Mouse (Mus musculus) C2C12 (cell line): ENCODE measurements around the gene Sez6l.

Experiments used
- CEBPB ChIP-seq: IDR thresholded peaks from one replicate; pipeline ENCODE4 v1.6.1; 2011; ENCODE audit warnings: low read depth, mild to moderate bottlenecking, control low read depth, moderate library complexity
- CTCF ChIP-seq: IDR thresholded peaks from one replicate; pipeline ENCODE4 v1.5.1; 2011; ENCODE audit not compliant: control insufficient read depth, insufficient read depth, insufficient read length
- FOSL1 ChIP-seq: IDR thresholded peaks from one replicate; pipeline ENCODE4 v1.8.0; 2011; ENCODE audit warnings: mild to moderate bottlenecking, low read length; ENCODE audit not compliant: poor library complexity, insufficient read depth, severe bottlenecking
- MAX ChIP-seq: IDR thresholded peaks from one replicate; pipeline ENCODE4 v1.6.1; 2011; ENCODE audit warnings: mild to moderate bottlenecking, control low read depth
- USF1 ChIP-seq: IDR thresholded peaks from one replicate; pipeline ENCODE4 v1.6.1; 2011; ENCODE audit warnings: low read depth, mild to moderate bottlenecking, control low read depth, moderate library complexity

DNA sequence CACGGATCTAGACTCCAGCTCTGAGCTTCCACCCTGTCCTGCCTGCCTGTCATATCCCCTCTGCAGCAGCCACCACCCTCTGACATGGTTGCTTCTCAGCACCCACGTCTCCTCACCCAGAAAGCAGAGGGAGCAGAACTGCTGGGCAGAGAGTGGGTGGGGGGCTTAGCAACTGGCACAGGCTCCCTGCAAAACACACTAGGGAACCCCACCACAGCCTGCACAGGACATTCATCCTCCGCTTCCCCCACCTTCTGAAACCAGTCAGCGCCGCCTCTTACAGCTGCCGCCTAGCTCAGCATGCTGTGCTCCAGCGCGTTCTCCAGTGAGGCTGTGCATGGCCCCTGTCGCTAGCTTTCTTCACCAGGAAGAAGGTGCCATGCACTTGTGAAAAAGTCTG, 187.6 kb downstream of the Sez6l start:
- no peak for TF ChIP-seq CTCF
- TF ChIP-seq MAX, result no peak
- no peak for TF ChIP-seq CEBPB
- TF ChIP-seq FOSL1, result no peak
- no peak for TF ChIP-seq USF1
